Mouse (Mus musculus) ES-Bruce4 (cell line): ENCODE measurements around the gene Cep295nl.

Experiments
- CTCF ChIP-seq: IDR thresholded peaks from one replicate; pipeline ENCODE4 v1.8.1; 2011; ENCODE audit warnings: low read depth, low read length
- POLR2A ChIP-seq: IDR thresholded peaks from one replicate; pipeline ENCODE4 v1.8.1; 2011; ENCODE audit warnings: low read length; ENCODE audit not compliant: insufficient read depth

- TF ChIP-seq CTCF (no peak), POLR2A (no peak)
These were observed 11.5 kb downstream of the Cep295nl start for GRCm38 (mm10) chr11:118330777-118331176.
